In genomic region chr7:64873266-64873665, GRCm38 (mm10) we compare ENCODE assay signal across 8 mouse cellular contexts. TPM values are rescaled to one million over a fixed set of nuclear protein-coding genes. Genes with fewer than 3 reads are reported as not detected.
DNase-seq lines count a peak whose midpoint lies in the region; ATAC-seq and TF ChIP-seq lines count a peak whose summit lies in the region.

No protein-coding gene starts in this region.

- H3K4me2 ChIP-seq in kidney, embryonic 16.5 days (replicated peaks; ENCODE audit: low read depth, low read length) = peak overlapping the region; percentile 56
- peak overlapping the region; percentile 21 for H3K4me2 ChIP-seq in embryonic facial prominence, embryonic 11.5 days (ENCODE audit: low read depth, low read length)
- peak overlapping the region; percentile 69 for H3K4me2 ChIP-seq in midbrain, postnatal 0 days (ENCODE audit: low read depth, low read length, poor library complexity, severe bottlenecking)

- WGBS in kidney, embryonic 16.5 days = 40% methylated on average over 11 of the region's 11 CpGs
- WGBS in embryonic facial prominence, embryonic 11.5 days = 41% methylated on average over 11 of the region's 11 CpGs
- WGBS in midbrain, postnatal 0 days = 34% methylated on average over 11 of the region's 11 CpGs

- H3K27ac ChIP-seq in kidney, embryonic 16.5 days (ENCODE audit: low read length) = peak overlapping the region; percentile 97
- H3K27ac ChIP-seq in embryonic facial prominence, embryonic 11.5 days (replicated peaks; ENCODE audit: low read depth, low read length) = no peak overlapping the region; the same call in 1 of the 2 replicates
- H3K27ac ChIP-seq in midbrain, postnatal 0 days (ENCODE audit: low read depth, low read length) = no peak overlapping the region; the same call in 1 of the 2 replicates

- H3K36me3 ChIP-seq in kidney, embryonic 16.5 days (ENCODE audit: insufficient read depth, low read length) = no peaks in the 10 kb centered on the region
- H3K36me3 ChIP-seq in embryonic facial prominence, embryonic 11.5 days (replicated peaks; ENCODE audit: control insufficient read depth, insufficient read depth, low read depth, low read length) = no peaks in the 10 kb centered on the region
- no peaks in the 10 kb centered on the region for H3K36me3 ChIP-seq in midbrain, postnatal 0 days (ENCODE audit: insufficient read depth, low read length)

- 0 out of 2 replicates have a peak, but pooled peaks have one; percentile 5 for ATAC-seq in kidney, embryonic 16.5 days (ENCODE audit: low FRiP score, low TSS enrichment)
- 0 out of 2 replicates have a peak, but pooled peaks have one; percentile 37 for ATAC-seq in embryonic facial prominence, embryonic 11.5 days (replicated peaks; ENCODE audit: insufficient number of reproducible peaks, low FRiP score, low TSS enrichment, low read depth)
- ATAC-seq in inflammation-experienced regulatory T-cells, adult 6 months = peak; percentile 1
- ATAC-seq in midbrain, postnatal 0 days (ENCODE audit: low FRiP score) = 0 out of 2 replicates have a peak, but pooled peaks have one; percentile 18

- H3K9ac ChIP-seq in kidney, embryonic 16.5 days (replicated peaks; ENCODE audit: low read length) = peak overlapping the region; percentile 98
- peak overlapping the region; percentile 95 for H3K9ac ChIP-seq in embryonic facial prominence, embryonic 11.5 days (replicated peaks; ENCODE audit: low read length)
- no peak overlapping the region for H3K9ac ChIP-seq in midbrain, postnatal 0 days (replicated peaks; ENCODE audit: low read length, poor library complexity, severe bottlenecking)

- TF ChIP-seq CTCF in midbrain, postnatal 0 days (IDR thresholded peaks at IDR 0.05) = no peak

- peaks cover 8% of the 10 kb centered on the region for H3K4me1 ChIP-seq in kidney, embryonic 16.5 days (ENCODE audit: insufficient read depth, low read length)
- no peaks in the 10 kb centered on the region for H3K4me1 ChIP-seq in embryonic facial prominence, embryonic 11.5 days (ENCODE audit: control insufficient read depth, insufficient read depth, low read length)
- peaks cover 15% of the 10 kb centered on the region; the same call in 1 of the 2 replicates for H3K4me1 ChIP-seq in midbrain, postnatal 0 days (ENCODE audit: insufficient read depth, low read length)

- peak overlapping the region; percentile 94 for H3K4me3 ChIP-seq in kidney, embryonic 16.5 days (ENCODE audit: low read length)
- peak overlapping the region; percentile 84 for H3K4me3 ChIP-seq in embryonic facial prominence, embryonic 11.5 days (ENCODE audit: low read depth, low read length)
- peak overlapping the region; percentile 91 for H3K4me3 ChIP-seq in midbrain, postnatal 0 days (ENCODE audit: low read depth, low read length)

- no peak for DNase-seq in kidney, adult 9 months
- no peak for DNase-seq in embryonic facial prominence, embryonic 11.5 days (ENCODE audit: low spot score)
- no peak for DNase-seq in midbrain, postnatal 0 days (ENCODE audit: low spot score)
- DNase-seq in frontal cortex, postnatal 14 days (ENCODE audit: low spot score in 2 of 2) = no peak
- DNase-seq in urinary bladder, postnatal 10 days (ENCODE audit: low spot score) = no peak
- DNase-seq in lung, postnatal 10 days = no peak

- H3K9me3 ChIP-seq in kidney, embryonic 16.5 days (ENCODE audit: low read length) = no peaks in the 10 kb centered on the region
- no peaks in the 10 kb centered on the region for H3K9me3 ChIP-seq in embryonic facial prominence, embryonic 11.5 days (replicated peaks; ENCODE audit: control insufficient read depth, low read length)
- H3K9me3 ChIP-seq in midbrain, postnatal 0 days (ENCODE audit: low read length) = no peaks in the 10 kb centered on the region

- H3K27me3 ChIP-seq in kidney, embryonic 16.5 days (ENCODE audit: insufficient read depth, low read length) = no peaks in the 10 kb centered on the region
- no peaks in the 10 kb centered on the region for H3K27me3 ChIP-seq in embryonic facial prominence, embryonic 11.5 days (ENCODE audit: control insufficient read depth, insufficient read depth, low read length)
- H3K27me3 ChIP-seq in midbrain, postnatal 0 days (ENCODE audit: insufficient read depth, low read length) = no peaks in the 10 kb centered on the region

RNA-seq across cellular contexts. Expression of gene Nsmce3, which starts 0.5 kb away (rescaled TPM):
- polyA plus RNA-seq in kidney, embryonic 16.5 days (2015; fragmentation: Nextera tagmentation; extraction: Ambion mirVana) = 10.4 and 10.8 TPM in 2 replicates
- 13.5 and 14.9 TPM in 2 replicates for polyA plus RNA-seq in embryonic facial prominence, embryonic 11.5 days (2014; fragmentation: Nextera tagmentation; extraction: Ambion mirVana)
- 1 to 10 TPM in 2 of 3 experiments, under 1 TPM in 1; 0.66 to 3.4 (median 3.3) TPM for polyA plus RNA-seq in inflammation-experienced regulatory T-cells, adult 6 months (2017; shearing (Covaris generic))
- 14.4 and 18.8 TPM in 2 replicates for total RNA-seq in midbrain, postnatal 0 days (2014; rRNA removed)
- polyA plus RNA-seq in midbrain, postnatal 0 days (2015; fragmentation: Nextera tagmentation; extraction: Ambion mirVana) = 9.2 and 9.9 TPM in 2 replicates
